Mouse (Mus musculus): ENCODE measurements around the gene Mrps7. TPM values are rescaled to one million over a fixed set of nuclear protein-coding genes. Genes with fewer than 3 reads are reported as not detected.

Mrps7 gene
- polyA plus RNA-seq (2015; fragmentation: Nextera tagmentation; extraction: Ambion mirVana), result 76.2 and 80.1 TPM in 2 replicates

DNA sequence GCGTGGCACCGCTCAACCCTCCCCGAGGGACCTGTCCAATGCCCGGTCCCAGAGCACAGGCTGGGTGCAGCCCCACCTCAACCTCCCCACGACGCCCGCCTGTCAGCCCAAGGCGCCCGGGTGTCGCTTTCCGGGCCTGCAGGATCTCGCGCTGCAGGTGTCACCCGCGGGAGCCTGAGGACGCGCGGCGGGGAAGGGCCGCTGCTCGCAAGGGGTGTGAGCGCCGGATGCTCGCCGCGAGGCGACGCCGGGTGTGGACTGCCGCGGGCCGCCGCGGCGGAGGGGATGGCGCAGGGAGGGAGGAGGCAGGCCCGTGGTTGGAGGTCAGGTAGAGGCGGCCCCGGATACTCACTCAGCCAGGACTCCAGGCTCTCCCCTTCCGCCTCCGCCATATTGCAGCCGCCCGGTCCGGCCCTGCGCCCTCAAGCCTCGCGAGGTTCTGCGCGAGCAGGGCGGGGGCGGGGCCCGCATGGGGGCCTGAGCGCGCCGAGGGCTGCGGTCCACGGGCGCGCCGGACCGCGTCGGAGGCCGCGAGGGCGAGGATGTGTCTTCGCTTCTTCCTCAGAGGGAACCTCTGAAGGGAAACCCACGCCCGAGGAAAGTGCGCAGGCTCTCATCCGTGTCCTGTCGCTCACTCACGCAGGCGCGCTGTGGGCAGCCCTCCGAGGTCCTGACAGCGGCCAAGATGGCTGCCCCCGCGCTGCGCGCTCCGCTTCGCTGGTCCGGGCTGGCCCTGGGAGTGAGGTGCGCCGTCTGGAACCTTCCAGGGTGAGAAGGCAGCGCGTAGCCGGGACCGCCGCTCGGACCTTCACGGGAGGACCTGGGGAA is at the start of gene Mrps7, which contains the start of gene Gga3:
TSS of gene Mrps7 (plus strand) at position 450 of the 828 bp plus-strand sequence.
TSS of gene Gga3 (minus strand) at position 576 of the 828 bp plus-strand sequence.
- Histone ChIP-seq H3K36me3 (peaks cover 30% of the 10 kb centered on the region), H3K9me3 (replicated peaks) (no peaks in the 10 kb centered on the region), H3K27ac (peak within 1 kb of the TSS; percentile 93), H3K4me1 (replicated peaks) (peaks cover 46% of the 10 kb centered on the region), H3K9ac (peak within 1 kb of the TSS; percentile 99), H3K4me3 (peak within 1 kb of the TSS; percentile 90), H3K4me2 (peak within 1 kb of the TSS; percentile 94), H3K27me3 (no peaks in the 10 kb centered on the region)
- WGBS, result under 1% methylated on average over 85 of the region's 93 CpGs
- peak; percentile 95 for ATAC-seq (replicated peaks; ENCODE audit: insufficient number of reproducible peaks, insufficient read depth, low FRiP score, low read depth)

DNA sequence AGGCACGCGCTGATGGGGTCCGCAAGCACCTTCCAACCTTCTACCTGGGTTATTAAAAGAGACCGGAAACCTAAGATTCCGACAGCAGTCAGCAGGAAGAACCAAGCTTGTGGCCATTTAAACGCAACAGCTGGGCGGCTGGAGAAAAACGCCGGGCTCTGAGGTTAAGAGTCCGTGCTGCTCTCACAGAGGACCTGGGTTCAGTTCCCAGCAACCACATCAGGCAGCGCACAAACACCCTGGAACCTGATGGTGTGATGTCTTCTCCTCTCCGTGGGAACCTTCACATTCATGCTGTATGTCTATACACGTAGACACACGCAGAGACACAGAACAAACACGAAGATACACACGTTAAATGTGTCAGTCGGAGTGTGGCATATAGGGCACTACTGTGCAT is 48.0 kb upstream of the Mrps7 start:
- H3K27ac ChIP-seq, result no peak overlapping the region
- H3K27me3 ChIP-seq, result no peaks in the 10 kb centered on the region
- H3K4me2 ChIP-seq, result no peak overlapping the region
- 74% methylated on average over 17 of the region's 17 CpGs for WGBS
- H3K4me1 ChIP-seq (replicated peaks), result no peaks in the 10 kb centered on the region
- no peak overlapping the region for H3K9ac ChIP-seq
- no peaks in the 10 kb centered on the region for H3K36me3 ChIP-seq
- H3K4me3 ChIP-seq, result no peak overlapping the region
- ATAC-seq (replicated peaks; ENCODE audit: insufficient number of reproducible peaks, insufficient read depth, low FRiP score, low read depth), result no peak
- no peaks in the 10 kb centered on the region for H3K9me3 ChIP-seq (replicated peaks)

DNA sequence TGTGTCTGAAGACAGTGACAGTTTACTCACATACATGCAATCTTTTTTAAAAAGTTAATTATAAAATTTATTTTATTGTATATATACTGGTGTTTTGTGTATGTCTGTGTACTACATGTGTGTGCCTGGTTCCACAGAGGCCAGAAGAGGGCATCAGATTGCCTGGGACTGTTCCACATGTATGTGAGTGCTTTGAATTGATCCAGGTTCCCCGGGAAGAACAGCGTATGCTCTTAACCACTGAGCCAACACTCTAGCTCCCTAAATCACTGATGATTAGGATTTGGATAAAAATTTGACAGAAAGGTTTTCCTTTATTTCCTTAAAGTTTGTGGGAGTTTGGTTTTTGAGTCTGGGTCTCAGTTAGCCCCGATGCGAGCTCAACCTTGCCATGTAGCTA is 40.3 kb upstream of the Mrps7 start:
- Histone ChIP-seq H3K27me3 (no peaks in the 10 kb centered on the region), H3K27ac (peak overlapping the region; percentile 78)

DNA sequence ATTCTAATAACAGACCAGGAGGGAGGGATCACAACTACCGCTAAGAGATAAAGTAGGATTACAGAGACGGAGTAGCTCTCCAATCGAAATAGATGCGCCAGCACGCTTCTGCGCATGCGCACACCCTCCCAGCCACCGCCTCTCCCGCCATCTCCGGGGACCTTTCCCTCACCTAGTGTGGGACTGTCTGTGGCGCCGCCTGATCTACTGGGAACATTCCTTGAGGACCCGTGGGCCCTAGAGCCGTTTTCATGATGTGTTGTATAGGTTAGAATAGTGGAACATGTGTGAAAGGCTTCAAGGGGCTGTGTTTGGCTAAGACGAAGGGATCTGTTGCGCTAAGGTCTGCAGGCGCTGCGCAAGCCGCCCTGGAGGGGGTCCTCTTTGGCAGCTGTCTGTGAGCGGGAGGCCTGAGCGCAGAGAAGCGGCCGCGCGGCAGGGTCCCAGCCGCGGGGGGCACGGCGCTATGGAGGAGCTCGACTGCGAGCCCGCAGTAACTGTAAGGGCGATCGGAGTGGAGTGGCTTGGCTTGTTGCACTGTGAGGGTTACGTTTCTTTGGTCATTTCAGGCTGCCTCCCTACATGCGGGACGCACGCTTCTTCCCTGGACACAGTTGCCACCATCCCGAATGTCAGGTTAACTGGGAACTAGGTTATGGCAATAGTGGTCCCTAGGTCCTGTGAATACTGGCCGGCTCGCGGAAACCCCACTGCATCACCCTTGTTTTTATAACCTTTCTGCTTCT is 39.5 kb upstream of the Mrps7 start, which contains the start of gene Nup85:
TSS of gene Nup85 (plus strand) at position 371 of the 746 bp plus-strand sequence.
- Histone ChIP-seq H3K4me1 (replicated peaks) (peaks cover 11% of the 10 kb centered on the region), H3K9ac (peak within 1 kb of the TSS; percentile 67), H3K27ac (peak within 1 kb of the TSS; percentile 78), H3K4me3 (peak within 1 kb of the TSS; percentile 78), H3K27me3 (no peaks in the 10 kb centered on the region), H3K36me3 (peaks cover 30% of the 10 kb centered on the region), H3K9me3 (replicated peaks) (no peaks in the 10 kb centered on the region), H3K4me2 (peak within 1 kb of the TSS; percentile 68)
- WGBS, result under 1% methylated on average over 42 of the region's 42 CpGs
- ATAC-seq (replicated peaks; ENCODE audit: insufficient number of reproducible peaks, insufficient read depth, low FRiP score, low read depth), result peak; percentile 88

More for the DNA sequence above, 40.3 kb upstream of the Mrps7 start:
- Histone ChIP-seq H3K36me3 (peaks cover 22% of the 10 kb centered on the region), H3K4me3 (peak overlapping the region; percentile 78), H3K9ac (peak overlapping the region; percentile 67; the same call in 1 of the 2 replicates), H3K9me3 (replicated peaks) (no peaks in the 10 kb centered on the region), H3K4me2 (peak overlapping the region; percentile 68), H3K4me1 (replicated peaks) (peaks cover 11% of the 10 kb centered on the region)
- no peak for ATAC-seq (replicated peaks; ENCODE audit: insufficient number of reproducible peaks, insufficient read depth, low FRiP score, low read depth)
- 45% methylated on average over 4 of the region's 4 CpGs for WGBS

DNA sequence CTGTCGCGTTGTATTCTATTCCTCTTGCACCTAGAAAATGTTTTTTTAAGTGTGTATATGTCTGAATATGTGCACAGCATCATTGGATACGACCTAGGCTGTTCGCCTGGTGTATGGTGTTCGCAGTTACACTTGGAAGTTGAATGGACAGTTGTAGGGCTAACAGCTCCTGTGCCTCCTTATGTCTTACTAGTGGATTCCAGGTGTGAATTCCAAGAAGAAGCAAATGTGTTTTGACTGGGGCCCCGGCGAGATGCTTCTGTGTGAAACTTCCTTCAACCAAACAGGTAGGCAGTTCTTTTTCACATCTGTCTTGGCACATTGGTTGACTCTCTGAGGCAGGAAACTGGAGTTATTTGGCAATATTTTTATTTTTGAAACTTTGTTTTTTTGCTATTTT is 38.8 kb upstream of the Mrps7 start:
- Histone ChIP-seq H3K27me3 (no peaks in the 10 kb centered on the region), H3K4me2 (peak overlapping the region; percentile 68), H3K4me3 (peak overlapping the region; percentile 78), H3K36me3 (peaks cover 34% of the 10 kb centered on the region), H3K9ac (peak overlapping the region; percentile 67), H3K27ac (no peak overlapping the region), H3K4me1 (replicated peaks) (peaks cover 11% of the 10 kb centered on the region), H3K9me3 (replicated peaks) (no peaks in the 10 kb centered on the region)
- ATAC-seq (replicated peaks; ENCODE audit: insufficient number of reproducible peaks, insufficient read depth, low FRiP score, low read depth), result no peak
- WGBS, result 13% methylated on average over 7 of the region's 7 CpGs

DNA sequence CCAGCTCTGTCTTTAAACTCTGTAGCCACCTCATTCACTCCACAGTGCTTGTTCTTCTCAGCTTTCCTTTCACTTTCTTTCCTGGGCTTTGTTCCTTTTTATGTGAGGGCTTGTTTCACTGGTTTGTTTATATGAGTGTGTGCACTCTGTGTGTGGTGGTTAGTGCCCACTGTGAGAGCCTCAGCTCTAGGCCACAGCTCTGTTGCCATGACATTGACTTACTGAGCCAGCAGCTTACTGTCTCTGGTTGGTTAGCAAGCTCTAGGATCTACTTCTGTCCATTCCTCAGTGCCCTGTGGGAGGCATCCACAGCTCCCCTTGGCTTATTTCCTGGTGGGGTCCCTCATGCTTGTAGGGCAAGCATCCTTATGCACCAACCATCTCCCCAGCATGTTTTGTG is 24.6 kb upstream of the Mrps7 start:
- no peak overlapping the region for H3K9ac ChIP-seq
- H3K4me2 ChIP-seq, result no peak overlapping the region
- no peaks in the 10 kb centered on the region for H3K9me3 ChIP-seq (replicated peaks)
- no peak overlapping the region for H3K4me3 ChIP-seq
- H3K27ac ChIP-seq, result no peak overlapping the region
- H3K27me3 ChIP-seq, result no peaks in the 10 kb centered on the region
- H3K36me3 ChIP-seq, result peaks cover 61% of the 10 kb centered on the region
- H3K4me1 ChIP-seq (replicated peaks), result no peaks in the 10 kb centered on the region
- no peak for ATAC-seq (replicated peaks; ENCODE audit: insufficient number of reproducible peaks, insufficient read depth, low FRiP score, low read depth)

DNA sequence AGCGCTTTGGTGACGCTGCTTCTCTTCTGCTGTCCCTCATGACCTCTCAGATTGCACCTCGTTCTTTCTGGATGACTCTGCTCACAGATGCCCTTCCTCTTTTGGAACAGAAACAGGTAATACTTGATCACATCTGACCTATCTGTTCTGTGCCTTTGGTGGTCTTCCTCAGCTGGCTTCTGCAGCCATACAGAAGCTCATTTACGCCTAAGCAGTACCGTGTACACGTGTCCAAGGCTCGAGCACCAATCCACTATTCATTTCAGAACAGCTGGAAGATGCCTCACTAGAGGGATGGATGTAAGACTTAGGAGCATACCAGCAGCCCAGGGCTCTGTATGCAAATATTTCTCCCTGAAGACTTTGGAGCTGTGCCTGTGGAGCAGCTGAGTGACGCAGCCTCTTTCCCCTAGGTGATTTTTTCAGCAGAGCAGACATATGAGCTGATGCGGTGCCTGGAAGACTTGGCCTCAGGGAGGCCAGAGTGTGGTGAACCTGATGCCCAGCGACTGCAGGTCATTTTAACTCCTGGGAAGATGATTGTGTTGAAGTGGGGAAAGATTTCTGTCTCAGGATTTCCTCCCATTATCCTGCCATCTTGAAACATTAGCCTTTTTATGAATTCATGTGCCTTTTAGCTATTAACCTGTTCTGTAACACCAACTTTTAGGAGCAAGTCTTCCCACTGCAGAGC is 20.7 kb upstream of the Mrps7 start:
- H3K36me3 ChIP-seq, result peaks cover 92% of the 10 kb centered on the region
- no peaks in the 10 kb centered on the region for H3K4me1 ChIP-seq (replicated peaks)
- WGBS, result 82% methylated on average over 10 of the region's 10 CpGs
- no peak overlapping the region for H3K9ac ChIP-seq
- H3K9me3 ChIP-seq (replicated peaks), result no peaks in the 10 kb centered on the region
- H3K4me2 ChIP-seq, result no peak overlapping the region
- no peak overlapping the region for H3K4me3 ChIP-seq
- H3K27ac ChIP-seq, result no peak overlapping the region
- H3K27me3 ChIP-seq, result no peaks in the 10 kb centered on the region
- ATAC-seq (replicated peaks; ENCODE audit: insufficient number of reproducible peaks, insufficient read depth, low FRiP score, low read depth), result no peak

DNA sequence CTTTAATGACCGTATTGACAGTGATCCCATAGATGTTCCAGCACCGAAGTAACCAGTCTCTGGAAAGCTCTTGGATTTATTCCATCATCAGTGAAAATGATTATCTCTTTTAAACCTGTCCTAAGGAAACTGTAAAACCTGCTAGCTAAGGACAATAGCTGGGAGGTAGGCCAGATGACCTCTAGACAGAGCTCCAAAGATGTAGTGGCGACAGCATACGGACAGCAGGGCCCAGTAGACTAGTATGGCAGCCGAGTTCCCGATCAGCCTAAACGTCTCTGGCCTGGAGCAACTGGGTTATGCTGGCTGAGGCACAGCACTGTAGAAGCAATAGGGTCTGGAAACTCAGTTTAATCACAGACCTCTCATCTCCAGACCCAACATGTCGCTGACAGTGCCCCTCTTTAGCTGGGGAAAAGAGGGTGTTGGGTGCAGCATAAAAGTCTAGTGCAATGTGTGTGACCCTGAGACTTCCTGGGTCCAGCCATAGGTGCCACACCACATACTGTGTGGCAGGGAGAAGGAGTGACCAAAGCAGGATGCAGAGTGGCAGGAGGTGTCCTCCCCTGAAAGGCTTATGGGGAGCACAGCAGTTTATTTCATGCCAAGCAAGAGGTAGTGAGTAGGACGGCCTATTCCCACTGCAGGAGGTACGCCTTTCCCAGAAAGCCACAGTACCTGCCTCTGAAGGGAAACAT is 19.2 kb upstream of the Mrps7 start:
- Histone ChIP-seq H3K9ac (no peak overlapping the region), H3K4me1 (replicated peaks) (no peaks in the 10 kb centered on the region), H3K4me3 (no peak overlapping the region), H3K9me3 (replicated peaks) (no peaks in the 10 kb centered on the region), H3K27me3 (no peaks in the 10 kb centered on the region), H3K4me2 (no peak overlapping the region), H3K27ac (0 out of 2 replicates have a peak overlapping the region, but pooled peaks have one; percentile 1), H3K36me3 (peaks cover 89% of the 10 kb centered on the region)
- WGBS, result 84% methylated on average over 10 of the region's 10 CpGs
- ATAC-seq (replicated peaks; ENCODE audit: insufficient number of reproducible peaks, insufficient read depth, low FRiP score, low read depth), result no peak

DNA sequence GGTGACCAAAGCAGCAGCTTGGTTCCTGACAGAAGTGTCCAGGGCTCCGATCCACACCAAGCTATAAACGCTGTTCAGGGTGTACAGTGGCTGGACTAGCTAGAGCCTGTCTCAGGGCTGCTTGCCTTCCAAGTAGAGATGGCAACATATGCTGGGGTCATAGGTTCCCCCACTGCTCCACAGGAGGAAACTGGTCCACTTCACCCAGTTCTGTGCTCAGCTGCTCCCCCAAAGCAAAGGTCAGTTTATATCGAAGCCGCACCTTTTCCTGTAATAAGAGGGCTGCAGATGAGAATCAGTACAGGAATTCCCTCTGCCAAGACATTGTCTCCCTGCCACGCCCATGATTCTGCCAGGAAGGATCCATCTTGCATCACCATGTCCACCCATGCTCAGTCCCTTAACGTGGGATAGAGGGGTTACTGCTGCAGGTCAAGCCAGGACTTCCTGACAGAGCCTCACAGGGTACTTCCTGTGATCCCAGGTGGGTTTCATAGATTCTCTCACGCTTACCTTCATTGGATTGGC is 18.1 kb upstream of the Mrps7 start:
- Histone ChIP-seq H3K9me3 (replicated peaks) (no peaks in the 10 kb centered on the region), H3K27me3 (no peaks in the 10 kb centered on the region), H3K4me3 (no peak overlapping the region), H3K4me1 (replicated peaks) (no peaks in the 10 kb centered on the region), H3K4me2 (no peak overlapping the region), H3K27ac (no peak overlapping the region), H3K9ac (no peak overlapping the region), H3K36me3 (peaks cover 93% of the 10 kb centered on the region)
- WGBS, result 86% methylated on average over 7 of the region's 7 CpGs
- no peak for ATAC-seq (replicated peaks; ENCODE audit: insufficient number of reproducible peaks, insufficient read depth, low FRiP score, low read depth)

DNA sequence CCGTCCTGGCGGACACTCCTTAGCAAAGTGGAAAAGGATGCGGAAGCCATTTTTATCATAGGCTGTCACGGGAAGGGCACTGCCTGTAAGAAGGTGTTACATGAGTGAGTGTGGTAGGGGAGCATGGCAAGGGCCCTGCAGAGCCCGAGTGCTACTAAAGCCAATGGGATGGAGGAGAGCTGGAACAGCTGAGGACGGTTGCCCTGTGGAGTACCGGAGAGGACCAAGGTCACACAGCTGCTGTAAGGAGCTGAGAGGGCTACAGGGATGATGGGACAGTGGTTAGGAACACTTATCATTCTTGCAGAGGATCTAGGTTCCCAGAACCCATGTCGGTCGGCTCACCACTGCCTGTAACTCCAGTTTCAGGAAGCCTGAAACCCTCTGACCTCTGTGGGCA is 17.3 kb upstream of the Mrps7 start:
- WGBS, result 84% methylated on average over 9 of the region's 9 CpGs

More for the DNA sequence above, 17.3 kb upstream of the Mrps7 start:
- Histone ChIP-seq H3K9ac (no peak overlapping the region), H3K4me3 (no peak overlapping the region), H3K9me3 (replicated peaks) (no peaks in the 10 kb centered on the region), H3K27ac (no peak overlapping the region), H3K4me1 (replicated peaks) (no peaks in the 10 kb centered on the region), H3K36me3 (peaks cover 94% of the 10 kb centered on the region), H3K4me2 (no peak overlapping the region), H3K27me3 (no peaks in the 10 kb centered on the region)
- no peak for ATAC-seq (replicated peaks; ENCODE audit: insufficient number of reproducible peaks, insufficient read depth, low FRiP score, low read depth)
